Mouse (Mus musculus): ENCODE measurements at regions not wholly inside any gene's neighbourhood (a gene's known extent, or its start where the extent isn't known, plus 50 kb on each side); places are given as distances from the start of the nearest gene placed in this dataset.

DNA sequence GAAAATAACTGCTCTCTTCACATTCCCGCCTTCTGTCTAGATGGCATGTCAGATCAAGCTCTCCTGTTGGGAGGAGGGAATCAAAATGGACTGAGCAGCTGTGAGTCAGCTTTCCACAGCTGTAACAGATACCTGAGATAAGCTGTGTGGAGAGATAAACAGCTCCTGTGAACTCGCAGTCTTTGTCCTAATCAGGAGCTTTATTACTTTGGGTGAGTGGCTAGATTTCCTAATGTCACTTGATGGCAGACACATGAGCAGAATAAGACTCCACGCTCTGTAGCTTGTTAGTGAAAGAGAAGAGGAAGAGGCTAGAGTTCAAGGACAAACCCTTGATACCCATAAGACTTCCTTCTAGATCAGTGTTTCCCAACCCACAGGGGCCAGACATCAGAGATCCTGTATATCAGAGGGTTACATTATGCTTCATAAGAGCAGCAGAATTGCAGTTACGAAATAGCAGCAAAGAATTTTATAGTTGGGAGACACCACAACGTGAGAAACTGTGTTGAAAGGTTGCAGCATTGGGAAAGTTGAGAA lies 384.1 kb upstream of the Gm765 start:
- Histone ChIP-seq H3K4me2 (no peak overlapping the region), H3K4me1 (ENCODE audit: insufficient read depth) (0 out of 2 replicates have a peak, but pooled peaks cover 3% of the 10 kb centered on the region), H3K9ac (no peak overlapping the region), H3K36me3 (ENCODE audit: insufficient read depth) (no peaks in the 10 kb centered on the region), H3K27me3 (ENCODE audit: insufficient read depth, low read length) (no peaks in the 10 kb centered on the region), H3K4me3 (ENCODE audit: low read depth, low read length) (no peak overlapping the region), H3K27ac (ENCODE audit: low read depth) (no peak overlapping the region), H3K9me3 (ENCODE audit: low read depth, low read length) (no peaks in the 10 kb centered on the region)
- ATAC-seq (ENCODE audit: insufficient read depth) (no peak), DNase-seq (no peak)
- TF ChIP-seq CTCF (IDR thresholded peaks at IDR 0.05; ENCODE audit: low read depth), result no peak
- WGBS, result 52% methylated on average over 5 of the region's 5 CpGs

DNA sequence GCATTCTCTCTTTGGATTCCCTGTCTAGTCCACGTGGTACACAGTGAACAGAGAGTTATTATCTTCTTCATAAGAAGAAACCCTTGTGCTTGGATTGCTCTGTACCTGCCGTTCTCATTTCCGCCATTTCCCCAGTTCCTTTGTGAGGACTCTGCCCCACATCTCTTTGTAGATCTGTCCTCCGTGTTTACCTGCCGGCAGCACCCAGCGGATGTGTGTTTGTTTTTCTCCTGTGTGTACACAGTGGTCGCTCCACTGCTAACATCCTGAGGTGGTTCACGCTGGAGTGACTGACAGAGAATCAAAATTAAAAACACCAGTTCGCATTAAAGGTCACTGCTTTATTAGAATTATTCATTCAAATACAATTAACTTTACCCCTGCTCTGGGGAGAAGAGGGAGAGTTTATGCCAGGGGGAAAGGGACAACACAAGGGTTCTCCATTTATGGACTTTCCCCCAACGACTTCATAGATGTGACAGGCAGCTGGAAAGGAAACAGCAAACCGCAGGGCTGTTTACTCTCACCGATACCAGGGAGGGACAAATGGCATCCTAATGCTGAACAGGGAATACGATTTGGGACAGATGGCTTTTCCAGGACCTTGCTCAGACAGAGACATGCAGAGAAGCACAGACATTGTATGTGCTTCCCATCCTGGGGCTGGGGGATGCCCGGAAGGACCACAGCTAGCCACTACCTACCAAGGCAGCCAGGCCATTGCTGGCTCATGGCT lies 362.5 kb upstream of the Gm765 start:
- no peak for ATAC-seq (ENCODE audit: insufficient read depth)

DNA sequence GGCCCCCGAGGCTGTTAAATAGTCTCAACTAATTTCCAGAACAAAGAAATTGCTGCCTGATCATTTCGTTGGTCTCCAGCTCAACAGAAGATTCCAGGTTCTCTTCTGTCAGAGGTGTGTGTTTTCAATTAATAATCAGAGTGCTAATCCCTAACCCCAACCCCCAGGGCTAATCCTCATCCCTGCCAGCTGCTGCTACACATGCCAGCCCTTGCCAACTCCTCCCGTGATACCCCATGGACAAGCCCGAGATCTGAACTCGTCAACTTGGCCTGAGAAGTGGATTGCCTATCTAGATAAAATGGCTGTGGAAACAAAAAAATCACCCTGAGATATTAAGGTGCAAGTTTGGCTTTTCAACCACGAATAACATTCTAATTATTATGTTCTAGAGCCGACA lies 355.0 kb upstream of the Gm765 start:
- H3K4me1 ChIP-seq (ENCODE audit: insufficient read depth), result no peaks in the 10 kb centered on the region
- H3K4me2 ChIP-seq, result no peak overlapping the region
- no peak for ATAC-seq (ENCODE audit: insufficient read depth)
- 81% methylated on average over 7 of the region's 7 CpGs for WGBS
- H3K36me3 ChIP-seq (ENCODE audit: insufficient read depth), result no peaks in the 10 kb centered on the region
- no peak overlapping the region for H3K27ac ChIP-seq (ENCODE audit: low read depth)
- no peak overlapping the region for H3K4me3 ChIP-seq (ENCODE audit: low read depth, low read length)
- no peaks in the 10 kb centered on the region for H3K9me3 ChIP-seq (ENCODE audit: low read depth, low read length)
- no peak for TF ChIP-seq CTCF (IDR thresholded peaks at IDR 0.05; ENCODE audit: low read depth)
- no peaks in the 10 kb centered on the region for H3K27me3 ChIP-seq (ENCODE audit: insufficient read depth, low read length)
- DNase-seq, result no peak
- H3K9ac ChIP-seq, result no peak overlapping the region

More for the DNA sequence above, 362.5 kb upstream of the Gm765 start:
- no peak for DNase-seq
- H3K4me2 ChIP-seq, result no peak overlapping the region
- no peaks in the 10 kb centered on the region for H3K9me3 ChIP-seq (ENCODE audit: low read depth, low read length)
- WGBS, result 51% methylated on average over 14 of the region's 14 CpGs
- H3K9ac ChIP-seq, result no peak overlapping the region
- no peak overlapping the region for H3K4me3 ChIP-seq (ENCODE audit: low read depth, low read length)
- no peaks in the 10 kb centered on the region for H3K36me3 ChIP-seq (ENCODE audit: insufficient read depth)
- TF ChIP-seq CTCF (IDR thresholded peaks at IDR 0.05; ENCODE audit: low read depth), result no peak
- no peaks in the 10 kb centered on the region for H3K4me1 ChIP-seq (ENCODE audit: insufficient read depth)
- no peaks in the 10 kb centered on the region for H3K27me3 ChIP-seq (ENCODE audit: insufficient read depth, low read length)
- H3K27ac ChIP-seq (ENCODE audit: low read depth), result no peak overlapping the region

DNA sequence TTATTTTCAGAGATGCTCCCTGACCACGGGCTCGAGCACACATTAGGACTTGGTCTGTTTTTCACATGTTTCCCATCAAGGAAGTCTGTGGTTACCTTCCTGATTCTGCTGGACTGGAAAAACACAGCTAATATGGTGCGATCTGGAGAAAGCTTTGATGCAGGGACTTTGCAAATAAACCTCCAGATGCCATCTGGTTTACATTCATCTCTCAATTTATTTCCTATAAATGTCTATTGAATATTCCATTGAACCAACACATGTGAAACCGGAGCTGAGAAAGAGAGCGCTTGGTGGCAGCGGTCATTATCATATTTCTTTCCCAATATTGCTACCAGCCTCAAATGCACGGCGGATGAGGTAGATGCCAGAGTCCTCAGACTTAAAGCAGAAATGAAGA lies 350.9 kb upstream of the Gm765 start:
- Histone ChIP-seq H3K36me3 (ENCODE audit: insufficient read depth) (no peaks in the 10 kb centered on the region), H3K4me3 (ENCODE audit: low read depth, low read length) (no peak overlapping the region), H3K9ac (no peak overlapping the region), H3K27ac (ENCODE audit: low read depth) (no peak overlapping the region), H3K9me3 (ENCODE audit: low read depth, low read length) (no peaks in the 10 kb centered on the region), H3K4me1 (ENCODE audit: insufficient read depth) (no peaks in the 10 kb centered on the region), H3K27me3 (ENCODE audit: insufficient read depth, low read length) (no peaks in the 10 kb centered on the region), H3K4me2 (no peak overlapping the region)
- no peak for DNase-seq
- ATAC-seq (ENCODE audit: insufficient read depth), result no peak
- 65% methylated on average over 8 of the region's 8 CpGs for WGBS
- TF ChIP-seq CTCF (IDR thresholded peaks at IDR 0.05; ENCODE audit: low read depth), result no peak

DNA sequence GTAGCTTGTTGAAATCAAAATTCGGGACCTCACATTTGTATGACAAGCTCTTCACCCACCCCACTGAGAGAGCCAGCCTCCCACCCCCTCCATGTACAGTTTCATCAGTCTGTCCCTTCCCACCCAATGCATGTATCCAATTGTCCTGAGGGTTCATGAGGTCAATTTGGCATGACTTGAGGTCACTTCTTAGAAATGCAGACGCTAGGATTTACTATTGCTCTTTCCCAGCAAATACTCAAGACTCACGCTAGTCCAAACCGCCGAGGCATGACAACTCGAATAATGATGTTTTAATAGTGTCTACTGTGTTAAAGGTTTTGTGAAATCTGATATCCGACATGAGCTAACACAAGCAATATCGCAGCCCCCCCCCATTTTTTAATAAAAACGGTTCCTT lies 347.6 kb upstream of the Gm765 start:
- no peak overlapping the region for H3K4me3 ChIP-seq (ENCODE audit: low read depth, low read length)
- H3K9me3 ChIP-seq (ENCODE audit: low read depth, low read length), result no peaks in the 10 kb centered on the region
- no peaks in the 10 kb centered on the region for H3K27me3 ChIP-seq (ENCODE audit: insufficient read depth, low read length)
- no peaks in the 10 kb centered on the region for H3K4me1 ChIP-seq (ENCODE audit: insufficient read depth)
- H3K4me2 ChIP-seq, result no peak overlapping the region
- WGBS, result 53% methylated on average over 9 of the region's 9 CpGs
- H3K9ac ChIP-seq, result no peak overlapping the region
- no peak for TF ChIP-seq CTCF (IDR thresholded peaks at IDR 0.05; ENCODE audit: low read depth)
- ATAC-seq (ENCODE audit: insufficient read depth) (no peak), DNase-seq (no peak)
- H3K27ac ChIP-seq (ENCODE audit: low read depth), result no peak overlapping the region
- no peaks in the 10 kb centered on the region for H3K36me3 ChIP-seq (ENCODE audit: insufficient read depth)

DNA sequence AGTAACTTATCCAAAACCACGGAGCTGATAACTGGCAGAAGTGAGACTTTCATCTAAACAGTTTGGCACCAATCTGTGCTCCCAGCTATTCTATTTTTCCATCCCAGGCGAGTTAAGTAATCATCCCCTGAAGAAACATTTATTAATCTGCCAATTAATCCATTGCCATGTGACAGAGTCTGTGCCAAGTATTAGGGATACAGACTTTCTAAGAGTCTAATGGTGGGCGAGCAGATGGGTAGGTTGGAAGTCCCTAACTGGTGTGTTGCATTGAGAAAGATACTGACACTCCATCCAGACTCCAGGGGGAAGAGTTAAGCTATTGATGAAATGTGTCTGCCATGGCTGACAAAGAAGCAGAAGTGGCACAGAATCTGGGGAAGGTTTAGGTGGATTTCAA lies 346.8 kb upstream of the Gm765 start:
- Histone ChIP-seq H3K27ac (ENCODE audit: low read depth) (no peak overlapping the region), H3K9me3 (ENCODE audit: low read depth, low read length) (no peaks in the 10 kb centered on the region), H3K4me1 (ENCODE audit: insufficient read depth) (no peaks in the 10 kb centered on the region), H3K36me3 (ENCODE audit: insufficient read depth) (no peaks in the 10 kb centered on the region), H3K27me3 (ENCODE audit: insufficient read depth, low read length) (no peaks in the 10 kb centered on the region), H3K9ac (no peak overlapping the region), H3K4me2 (no peak overlapping the region), H3K4me3 (ENCODE audit: low read depth, low read length) (no peak overlapping the region)
- TF ChIP-seq CTCF (IDR thresholded peaks at IDR 0.05; ENCODE audit: low read depth), result no peak
- no peak for ATAC-seq (ENCODE audit: insufficient read depth)
- no peak for DNase-seq
- 64% methylated on average over 3 of the region's 3 CpGs for WGBS

DNA sequence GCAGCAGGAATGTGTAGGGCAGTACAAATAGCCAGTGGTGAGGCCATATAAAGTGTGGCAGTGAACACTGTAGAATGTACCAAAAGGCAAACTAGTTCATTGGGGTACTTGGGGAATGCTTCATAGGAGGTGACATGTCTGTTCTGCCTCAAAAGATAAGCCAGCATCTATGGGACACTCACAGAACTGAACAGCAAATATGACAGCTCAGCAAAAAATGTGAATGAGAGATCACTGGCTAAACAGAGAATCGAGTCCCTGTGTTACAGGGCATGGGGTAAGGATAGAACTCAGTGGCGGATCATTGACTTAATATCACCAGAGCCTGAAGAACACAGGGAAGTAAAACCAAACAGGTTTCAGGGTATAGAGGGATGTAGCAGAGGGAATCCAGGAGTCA lies 346.1 kb upstream of the Gm765 start:
- WGBS, result 80% methylated on average over 2 of the region's 2 CpGs
- DNase-seq (no peak), ATAC-seq (ENCODE audit: insufficient read depth) (no peak)
- H3K36me3 ChIP-seq (ENCODE audit: insufficient read depth), result no peaks in the 10 kb centered on the region
- H3K4me1 ChIP-seq (ENCODE audit: insufficient read depth), result no peaks in the 10 kb centered on the region
- H3K4me3 ChIP-seq (ENCODE audit: low read depth, low read length), result no peak overlapping the region
- no peak overlapping the region for H3K27ac ChIP-seq (ENCODE audit: low read depth)
- no peaks in the 10 kb centered on the region for H3K27me3 ChIP-seq (ENCODE audit: insufficient read depth, low read length)
- TF ChIP-seq CTCF (IDR thresholded peaks at IDR 0.05; ENCODE audit: low read depth), result no peak
- H3K9ac ChIP-seq, result no peak overlapping the region
- no peak overlapping the region for H3K4me2 ChIP-seq
- no peaks in the 10 kb centered on the region for H3K9me3 ChIP-seq (ENCODE audit: low read depth, low read length)

All from lung, embryonic 14.5 days (tissue).